Mouse (Mus musculus) heart, embryonic 13.5 days (tissue): ENCODE data around the gene Dusp22. TPM values are rescaled to one million over a fixed set of nuclear protein-coding genes. Genes with fewer than 3 reads are reported as not detected.

Experiments used
- ATAC-seq: fragments of 200-750 bp; cut with Nextera tagmentation; 2 replicates; pipeline ENCODE4 v1.8.0; 2017; ENCODE audit warnings: moderate TSS enrichment; ENCODE audit not compliant: insufficient number of reproducible peaks, low FRiP score, low TSS enrichment; ENCODE audit errors: extremely low read depth
- H3K27ac ChIP-seq: fragments of 300-500 bp; sonication (generic); replicated peaks from 2 replicates; pipeline ENCODE4 v1.5.1; 2015; ENCODE audit warnings: moderate library complexity, mild to moderate bottlenecking, inconsistent platforms
- H3K27me3 ChIP-seq: fragments of 300-500 bp; sonication (generic); replicated peaks from 2 replicates; pipeline ENCODE4 v1.6.1; 2015; ENCODE audit warnings: mild to moderate bottlenecking, inconsistent platforms
- H3K36me3 ChIP-seq: fragments of 300-500 bp; sonication (generic); 2 replicates; pipeline ENCODE4 v1.6.1; 2015; ENCODE audit warnings: mild to moderate bottlenecking, inconsistent platforms
- H3K4me1 ChIP-seq: fragments of 300-500 bp; sonication (generic); 2 replicates; pipeline ENCODE4 v1.6.1; 2015; ENCODE audit warnings: inconsistent platforms
- H3K4me2 ChIP-seq: fragments of 300-500 bp; sonication (generic); 2 replicates; pipeline ENCODE4 v1.6.1; 2015; ENCODE audit warnings: inconsistent platforms, mild to moderate bottlenecking, moderate library complexity
- H3K4me3 ChIP-seq: fragments of 300-500 bp; sonication (generic); 2 replicates; pipeline ENCODE4 v1.5.1; 2015; ENCODE audit warnings: moderate library complexity, mild to moderate bottlenecking, inconsistent platforms
- H3K9ac ChIP-seq: fragments of 300-500 bp; sonication (generic); 2 replicates; pipeline ENCODE4 v1.6.1; 2015; ENCODE audit warnings: inconsistent platforms, mild to moderate bottlenecking, moderate library complexity
- H3K9me3 ChIP-seq: fragments of 300-500 bp; sonication (generic); 2 replicates; pipeline ENCODE4 v1.6.1; 2016; ENCODE audit warnings: inconsistent platforms
- WGBS: fragments of 180-500 bp; shearing (Covaris S2); methylation state at CpG from one replicate; pipeline ENCODE4 v1.1.7; 2015; ENCODE audit warnings: mixed read lengths; 5-methylcytosine and 5-hydroxymethylcytosine counted together
- polyA plus RNA-seq: library from polyadenylated mRNA; unstranded; fragments of >200 nt; fragmentation: Nextera tagmentation; extraction: Ambion mirVana; gene quantifications from 2 replicates; pipeline ENCODE4 v1.2.1, GENCODE M21; 2015

The Dusp22 gene
- polyA plus RNA-seq, 1 experiment from 2014 or later = 18.5 TPM

DNA sequence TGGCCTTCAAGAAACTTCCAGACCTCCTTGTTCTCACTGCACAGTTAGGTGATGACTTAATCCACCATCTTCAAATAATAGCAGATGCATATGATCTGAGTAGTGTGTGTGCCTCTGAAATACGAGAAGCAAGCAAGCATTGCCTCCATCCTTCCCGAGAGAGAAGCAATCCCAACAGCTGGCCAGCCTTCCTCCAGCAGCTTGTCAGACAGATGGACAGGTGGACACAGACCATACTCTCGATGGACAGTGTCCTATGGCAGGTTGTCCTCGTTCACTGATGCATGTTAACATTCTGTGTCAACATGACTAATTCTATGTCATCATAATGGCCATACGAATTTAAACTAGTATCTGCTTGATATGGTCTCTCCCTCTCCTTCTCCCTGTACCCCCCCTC, 63.5 kb downstream of the Dusp22 start:
- H3K27me3 ChIP-seq = peaks cover 7% of the 10 kb centered on the region; the same call in 1 of the 2 replicates
- WGBS = 50% methylated on average over 5 of the region's 5 CpGs
- H3K4me1 ChIP-seq = peaks cover 13% of the 10 kb centered on the region
- H3K27ac ChIP-seq = no peak overlapping the region
- no peak overlapping the region for H3K4me3 ChIP-seq
- no peaks in the 10 kb centered on the region for H3K9me3 ChIP-seq
- H3K36me3 ChIP-seq = no peaks in the 10 kb centered on the region
- ATAC-seq = no peak
- no peak overlapping the region for H3K9ac ChIP-seq
- no peak overlapping the region for H3K4me2 ChIP-seq

GRCm38 (mm10) chr13:30723858-30724257, 64.1 kb downstream of the Dusp22 start:
- Histone ChIP-seq H3K9ac (no peak overlapping the region), H3K4me3 (no peak overlapping the region), H3K27me3 (peaks cover 7% of the 10 kb centered on the region; the same call in 1 of the 2 replicates), H3K4me2 (no peak overlapping the region), H3K9me3 (no peaks in the 10 kb centered on the region), H3K36me3 (no peaks in the 10 kb centered on the region), H3K4me1 (peaks cover 14% of the 10 kb centered on the region), H3K27ac (no peak overlapping the region)
- WGBS = 55% methylated on average over 8 of the region's 8 CpGs
- no peak for ATAC-seq

- peaks cover 17% of the 10 kb centered on the region for H3K4me1 ChIP-seq
- H3K36me3 ChIP-seq = no peaks in the 10 kb centered on the region
- peak overlapping the region; percentile 42 for H3K4me2 ChIP-seq
- H3K27ac ChIP-seq = no peak overlapping the region
- H3K9me3 ChIP-seq = no peaks in the 10 kb centered on the region
- ATAC-seq = no peak
- no peak overlapping the region for H3K9ac ChIP-seq
- H3K27me3 ChIP-seq = peaks cover 7% of the 10 kb centered on the region; the same call in 1 of the 2 replicates
- H3K4me3 ChIP-seq = no peak overlapping the region
- WGBS = 28% methylated on average over 7 of the region's 7 CpGs
Observed at GRCm38 (mm10) chr13:30724691-30725271, 65.0 kb downstream of the Dusp22 start.

GRCm38 (mm10) chr13:30726879-30727278, 67.1 kb downstream of the Dusp22 start:
- Histone ChIP-seq H3K4me1 (peaks cover 17% of the 10 kb centered on the region), H3K4me2 (no peak overlapping the region), H3K36me3 (no peaks in the 10 kb centered on the region), H3K9ac (no peak overlapping the region), H3K4me3 (no peak overlapping the region), H3K9me3 (no peaks in the 10 kb centered on the region), H3K27me3 (peaks cover 7% of the 10 kb centered on the region; the same call in 1 of the 2 replicates), H3K27ac (no peak overlapping the region)
- no peak for ATAC-seq
- 77% methylated on average over 4 of the region's 4 CpGs for WGBS

- H3K4me2 ChIP-seq = no peak overlapping the region
- no peaks in the 10 kb centered on the region for H3K36me3 ChIP-seq
- H3K27me3 ChIP-seq = peaks cover 7% of the 10 kb centered on the region; the same call in 1 of the 2 replicates
- H3K9me3 ChIP-seq = no peaks in the 10 kb centered on the region
- WGBS = 80% methylated on average over 7 of the region's 7 CpGs
- H3K9ac ChIP-seq = no peak overlapping the region
- H3K4me3 ChIP-seq = no peak overlapping the region
- ATAC-seq = no peak
- peaks cover 10% of the 10 kb centered on the region for H3K4me1 ChIP-seq
- H3K27ac ChIP-seq = no peak overlapping the region
Observed at GRCm38 (mm10) chr13:30728155-30728554, 68.4 kb downstream of the Dusp22 start.

DNA sequence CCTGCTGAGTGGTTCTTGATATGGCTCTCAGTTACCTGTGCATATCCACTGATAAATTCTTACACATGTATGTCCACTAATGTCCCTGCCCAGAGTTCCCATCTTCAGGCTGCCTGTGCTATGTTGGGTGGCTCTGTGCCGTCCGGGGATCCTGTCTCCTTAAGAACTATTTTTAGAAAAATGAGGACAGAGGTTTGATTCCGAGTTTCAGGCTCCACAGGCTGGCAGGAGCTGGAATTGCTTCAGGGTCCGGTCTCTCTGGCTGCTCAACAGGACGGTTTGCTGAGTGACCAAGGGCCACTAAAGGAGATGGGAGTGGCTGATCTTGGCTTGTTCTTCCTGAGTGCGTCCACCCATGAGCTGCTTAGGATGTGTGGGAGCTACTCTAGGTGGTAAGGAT, 69.4 kb downstream of the Dusp22 start:
- Histone ChIP-seq H3K4me3 (no peak overlapping the region), H3K27me3 (no peaks in the 10 kb centered on the region; the same call in 1 of the 2 replicates), H3K27ac (no peak overlapping the region), H3K4me2 (peak overlapping the region; percentile 35; the same call in 1 of the 2 replicates), H3K36me3 (no peaks in the 10 kb centered on the region), H3K4me1 (peaks cover 10% of the 10 kb centered on the region), H3K9me3 (no peaks in the 10 kb centered on the region), H3K9ac (no peak overlapping the region)
- 17% methylated on average over 6 of the region's 6 CpGs for WGBS
- no peak; the same call in 1 of the 2 replicates for ATAC-seq

DNA sequence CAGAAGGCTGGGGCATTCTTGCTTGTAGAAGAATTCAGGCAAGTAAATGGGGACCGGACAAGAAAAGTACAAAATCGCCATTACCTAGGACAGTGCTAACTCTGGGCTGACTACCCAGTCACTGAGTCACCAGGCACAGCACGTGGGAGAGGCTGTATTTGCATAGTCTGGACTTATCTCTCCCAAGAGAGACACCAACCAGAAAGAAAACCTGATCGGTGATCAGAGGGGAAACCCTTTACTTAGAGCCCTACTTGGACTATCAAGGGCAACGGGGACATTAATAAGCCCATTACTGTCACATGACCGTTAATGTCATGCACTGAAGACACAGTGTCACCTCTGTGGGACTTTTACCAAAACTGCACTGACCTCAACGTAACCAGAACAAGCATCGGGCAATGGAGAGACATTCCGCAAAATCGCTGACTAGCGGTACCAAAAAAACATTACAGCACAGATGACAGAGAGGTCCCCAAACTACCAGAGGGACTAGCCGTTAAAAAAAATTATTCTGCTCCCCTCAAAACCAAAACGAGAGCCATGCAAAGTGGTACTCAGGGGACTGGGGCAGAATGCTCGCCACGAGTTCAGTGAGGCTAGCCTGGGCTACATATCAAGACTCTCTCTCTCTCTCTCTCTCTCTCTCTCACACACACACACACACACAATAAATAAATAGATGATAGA, 70.5 kb downstream of the Dusp22 start:
- peaks cover 5% of the 10 kb centered on the region for H3K4me1 ChIP-seq
- no peak overlapping the region for H3K4me3 ChIP-seq
- no peaks in the 10 kb centered on the region for H3K9me3 ChIP-seq
- 77% methylated on average over 15 of the region's 15 CpGs for WGBS
- H3K4me2 ChIP-seq = no peak overlapping the region
- H3K27me3 ChIP-seq = no peaks in the 10 kb centered on the region
- no peak overlapping the region for H3K9ac ChIP-seq
- no peak for ATAC-seq
- H3K36me3 ChIP-seq = no peaks in the 10 kb centered on the region
- no peak overlapping the region for H3K27ac ChIP-seq

DNA sequence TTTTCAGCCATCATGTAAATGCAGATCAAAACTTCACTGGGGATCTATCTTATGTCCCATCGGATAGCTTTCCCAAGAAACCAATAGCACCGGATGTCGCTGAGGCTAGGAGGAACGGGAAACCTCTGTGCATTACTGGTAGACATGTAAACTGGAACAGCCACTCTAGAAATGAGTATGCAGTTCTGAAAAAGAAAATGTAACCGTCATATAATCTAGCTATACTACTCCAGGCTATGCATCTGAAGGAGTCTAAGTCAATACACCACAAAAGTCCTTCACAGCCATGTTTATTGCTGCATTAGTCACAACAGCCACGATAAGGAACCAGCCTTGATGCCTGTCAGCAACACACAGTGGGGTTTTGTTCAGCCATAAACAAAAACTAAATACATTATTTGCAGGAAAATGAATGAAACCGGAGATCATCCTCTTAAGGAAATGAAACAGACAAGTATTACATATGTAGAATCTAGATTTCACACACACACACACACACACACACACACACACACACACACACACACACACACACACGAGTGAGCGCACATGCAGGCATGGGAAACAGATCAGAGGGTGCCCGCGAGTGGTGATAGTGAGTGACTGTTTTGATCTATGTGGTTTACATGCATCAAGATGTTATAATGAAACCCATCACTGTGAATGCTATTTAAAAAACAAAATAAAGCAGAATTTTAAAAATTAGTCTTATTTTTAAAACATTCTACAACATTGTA, 73.1 kb downstream of the Dusp22 start:
- no peak overlapping the region for H3K27ac ChIP-seq
- no peak overlapping the region for H3K4me3 ChIP-seq
- no peaks in the 10 kb centered on the region for H3K9me3 ChIP-seq
- no peak for ATAC-seq
- peaks cover 4% of the 10 kb centered on the region for H3K4me1 ChIP-seq
- 77% methylated on average over 11 of the region's 11 CpGs for WGBS
- H3K4me2 ChIP-seq = no peak overlapping the region
- H3K9ac ChIP-seq = no peak overlapping the region
- no peaks in the 10 kb centered on the region for H3K27me3 ChIP-seq
- no peaks in the 10 kb centered on the region for H3K36me3 ChIP-seq

- Histone ChIP-seq H3K27me3 (no peaks in the 10 kb centered on the region; the same call in 1 of the 2 replicates), H3K27ac (no peak overlapping the region), H3K4me3 (no peak overlapping the region), H3K4me2 (no peak overlapping the region), H3K4me1 (no peaks in the 10 kb centered on the region), H3K9me3 (no peaks in the 10 kb centered on the region), H3K9ac (no peak overlapping the region), H3K36me3 (no peaks in the 10 kb centered on the region)
- 73% methylated on average over 5 of the region's 5 CpGs for WGBS
- ATAC-seq = no peak
Observed at GRCm38 (mm10) chr13:30736721-30737120, 76.9 kb downstream of the Dusp22 start.

DNA sequence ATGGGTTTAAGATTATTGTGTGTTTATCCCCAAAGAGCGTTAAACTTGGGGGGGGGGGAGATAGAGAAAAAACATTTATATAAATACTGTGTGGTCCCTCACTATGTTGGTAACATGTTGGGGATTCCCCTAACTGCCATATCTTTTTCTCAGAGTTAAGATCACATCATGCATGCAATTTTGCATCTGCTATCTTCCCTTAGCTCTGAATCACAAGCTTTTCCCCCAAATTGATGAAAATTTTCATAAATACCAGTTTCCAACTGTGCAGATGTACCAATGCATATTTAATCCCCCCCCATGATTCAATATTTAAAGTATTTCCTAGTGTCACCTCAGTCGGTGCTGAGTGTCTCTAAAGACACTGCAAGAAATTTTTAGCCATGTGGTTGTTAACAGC, 77.5 kb downstream of the Dusp22 start:
- ATAC-seq = no peak
- H3K27me3 ChIP-seq = no peaks in the 10 kb centered on the region; the same call in 1 of the 2 replicates
- no peaks in the 10 kb centered on the region for H3K9me3 ChIP-seq
- H3K36me3 ChIP-seq = no peaks in the 10 kb centered on the region
- H3K4me1 ChIP-seq = no peaks in the 10 kb centered on the region
- H3K9ac ChIP-seq = no peak overlapping the region
- H3K4me2 ChIP-seq = no peak overlapping the region
- no peak overlapping the region for H3K27ac ChIP-seq
- no peak overlapping the region for H3K4me3 ChIP-seq
- 74% methylated on average over 2 of the region's 2 CpGs for WGBS

DNA sequence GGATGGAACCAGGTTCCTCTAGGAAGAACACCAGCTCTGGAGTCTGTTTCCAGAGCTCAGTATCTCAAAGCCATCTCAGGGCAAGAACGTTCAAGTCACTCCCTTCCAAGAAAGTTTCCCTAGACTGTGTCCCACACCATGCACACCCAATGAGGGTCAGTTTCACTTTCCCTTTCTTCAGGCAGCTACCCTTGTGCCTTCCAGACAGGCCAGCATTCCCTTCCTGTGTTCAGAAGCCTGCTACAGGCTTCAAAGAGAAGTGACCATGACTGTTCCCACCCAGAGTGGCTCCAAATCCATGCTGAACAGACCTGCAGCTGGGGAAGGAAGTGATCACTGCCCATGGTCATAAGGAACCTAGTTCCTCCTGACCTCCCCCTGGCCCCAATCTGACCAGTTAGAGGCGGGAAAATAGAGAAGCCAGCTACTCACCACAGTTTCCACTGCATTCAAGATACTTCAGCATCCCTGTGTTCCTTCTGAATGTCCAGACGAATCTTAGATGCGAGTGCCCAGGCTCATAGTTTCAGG, 78.6 kb downstream of the Dusp22 start:
- H3K9ac ChIP-seq = no peak overlapping the region
- no peaks in the 10 kb centered on the region for H3K4me1 ChIP-seq
- no peaks in the 10 kb centered on the region for H3K9me3 ChIP-seq
- WGBS = 63% methylated on average over 4 of the region's 4 CpGs
- ATAC-seq = no peak
- no peak overlapping the region for H3K4me2 ChIP-seq
- no peak overlapping the region for H3K4me3 ChIP-seq
- no peaks in the 10 kb centered on the region for H3K36me3 ChIP-seq
- peaks cover 5% of the 10 kb centered on the region; the same call in 1 of the 2 replicates for H3K27me3 ChIP-seq
- H3K27ac ChIP-seq = no peak overlapping the region
